Mouse (Mus musculus): ENCODE measurements around the gene Prpf40b. TPM values are rescaled to one million over a fixed set of nuclear protein-coding genes. Genes with fewer than 3 reads are reported as not detected.

Gene Prpf40b
- polyA plus RNA-seq, 2 experiments = 3.6 to 8.9 TPM

DNA sequence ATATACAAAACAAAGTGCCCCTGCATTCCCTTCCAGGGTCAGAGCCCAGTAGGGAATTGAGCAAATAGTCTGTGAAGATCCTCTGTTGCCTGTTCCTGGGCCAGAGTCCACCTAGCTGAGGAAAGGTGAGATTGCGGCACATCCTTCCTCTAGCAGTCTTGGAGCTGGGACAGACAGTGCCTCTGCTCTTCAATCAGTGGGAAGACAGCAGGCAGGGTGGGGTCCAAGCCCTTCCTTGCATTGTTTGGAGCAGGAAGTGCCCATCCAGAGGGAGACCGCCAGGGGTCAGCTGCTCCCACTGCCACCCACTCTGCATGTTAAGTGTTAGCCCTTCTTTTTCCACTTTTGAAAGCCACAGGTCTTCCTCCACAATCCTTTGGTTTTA lies 22.4 kb downstream of the Prpf40b start:
- H3K27ac ChIP-seq = no peak overlapping the region
- no peaks in the 10 kb centered on the region for H3K4me1 ChIP-seq (replicated peaks; ENCODE audit: control insufficient read depth in 2 of 2, insufficient read depth in 2 of 2, low read length in 1 of 2)
- H3K4me3 ChIP-seq (ENCODE audit: insufficient read depth in 1 of 2, low read depth in 2 of 2, low read length in 2 of 2) = no peak overlapping the region
- no peak overlapping the region for H3K4me2 ChIP-seq (ENCODE audit: low read depth)
- H3K36me3 ChIP-seq (replicated peaks; ENCODE audit: control insufficient read depth, insufficient read depth, low read depth) = no peaks in the 10 kb centered on the region
- TF ChIP-seq CTCF (IDR thresholded peaks at IDR 0.05; ENCODE audit: low read depth) (0 out of 2 replicates have a peak, but pooled peaks have one; percentile 2), EP300 (IDR thresholded peaks at IDR 0.05; ENCODE audit: low read depth) (no peak)
- 49% methylated on average over 2 of the region's 2 CpGs for whole genome bisulfite sequencing (ENCODE audit: insufficient replicate concordance)
- ATAC-seq (ENCODE audit: insufficient read depth) (no peak), DNase-seq (ENCODE audit: low read depth in 3 of 3, low spot score in 3 of 3) (no peak)
- no peaks in the 10 kb centered on the region for H3K27me3 ChIP-seq (ENCODE audit: control insufficient read depth, insufficient read depth, low read length)
- H3K9ac ChIP-seq (replicated peaks) = no peak overlapping the region
- H3K9me3 ChIP-seq (ENCODE audit: control insufficient read depth, low read length) = no peaks in the 10 kb centered on the region

DNA sequence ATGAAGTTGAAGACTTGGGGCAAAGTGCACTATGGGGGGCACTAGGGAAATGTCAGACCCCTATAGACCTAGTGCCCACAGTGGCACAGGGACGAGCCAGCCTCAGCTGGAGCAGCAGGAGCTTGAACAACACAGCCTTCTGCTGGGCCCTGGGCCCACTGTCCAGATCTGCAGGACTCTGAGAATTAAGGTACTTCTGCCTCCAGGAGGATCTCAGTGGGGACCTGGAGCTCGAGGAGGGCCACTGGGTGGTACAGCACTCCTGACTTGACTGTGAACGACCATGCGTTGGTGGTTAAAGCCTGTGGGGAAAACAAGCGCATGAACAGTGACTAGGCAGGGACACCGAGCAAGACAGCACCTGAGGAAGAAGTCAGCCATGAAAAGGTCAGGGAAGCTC lies 23.2 kb downstream of the Prpf40b start:
- ATAC-seq (ENCODE audit: insufficient read depth) (no peak), DNase-seq (ENCODE audit: low read depth in 3 of 3, low spot score in 3 of 3) (no peak)
- H3K27ac ChIP-seq = no peak overlapping the region
- H3K27me3 ChIP-seq (ENCODE audit: control insufficient read depth, insufficient read depth, low read length) = no peaks in the 10 kb centered on the region
- no peak overlapping the region for H3K9ac ChIP-seq (replicated peaks)
- H3K36me3 ChIP-seq (replicated peaks; ENCODE audit: control insufficient read depth, insufficient read depth, low read depth) = no peaks in the 10 kb centered on the region
- no peak overlapping the region for H3K4me3 ChIP-seq (ENCODE audit: insufficient read depth in 1 of 2, low read depth in 2 of 2, low read length in 2 of 2)
- TF ChIP-seq EP300 (IDR thresholded peaks at IDR 0.05; ENCODE audit: low read depth) (no peak), CTCF (IDR thresholded peaks at IDR 0.05; ENCODE audit: low read depth) (no peak)
- H3K4me1 ChIP-seq (replicated peaks; ENCODE audit: control insufficient read depth in 2 of 2, insufficient read depth in 2 of 2, low read length in 1 of 2) = no peaks in the 10 kb centered on the region
- 59% methylated on average over 6 of the region's 6 CpGs for WGBS (ENCODE audit: insufficient replicate concordance)
- no peak overlapping the region for H3K4me2 ChIP-seq (ENCODE audit: low read depth)
- no peaks in the 10 kb centered on the region for H3K9me3 ChIP-seq (ENCODE audit: control insufficient read depth, low read length)

DNA sequence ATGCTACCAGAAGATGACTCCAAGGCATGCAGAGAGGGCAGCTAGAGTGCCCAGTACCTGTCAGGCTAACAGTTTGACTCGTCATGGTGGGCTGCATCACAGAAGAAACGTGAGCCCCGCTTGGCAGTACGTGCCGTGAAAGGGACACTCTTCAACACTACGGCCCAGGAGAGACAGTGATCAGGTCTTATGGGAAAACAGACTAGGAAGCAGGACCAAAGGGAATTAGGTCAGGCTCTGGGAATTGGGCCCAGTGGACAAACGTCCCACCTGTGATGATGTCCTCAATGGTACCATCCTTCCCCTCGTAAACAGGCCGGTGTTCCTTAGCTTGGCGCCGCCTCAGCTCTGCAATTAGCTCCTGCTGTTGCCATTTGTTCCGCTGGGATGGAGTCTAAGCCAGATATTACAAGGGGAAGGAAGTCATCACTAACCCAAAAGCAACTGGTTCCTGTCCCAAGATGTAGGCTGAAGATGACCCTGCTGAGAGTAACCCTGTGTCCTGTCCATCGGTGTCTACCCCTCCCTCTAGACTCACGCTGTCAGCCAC lies 24.0 kb downstream of the Prpf40b start:
- DNase-seq (ENCODE audit: low read depth in 3 of 3, low spot score in 3 of 3) (no peak), ATAC-seq (ENCODE audit: insufficient read depth) (no peak)
- no peak overlapping the region for H3K27ac ChIP-seq
- H3K9ac ChIP-seq (replicated peaks) = no peak overlapping the region
- H3K9me3 ChIP-seq (ENCODE audit: control insufficient read depth, low read length) = no peaks in the 10 kb centered on the region
- H3K27me3 ChIP-seq (ENCODE audit: control insufficient read depth, insufficient read depth, low read length) = no peaks in the 10 kb centered on the region
- H3K4me1 ChIP-seq (replicated peaks; ENCODE audit: control insufficient read depth in 2 of 2, insufficient read depth in 2 of 2, low read length in 1 of 2) = no peaks in the 10 kb centered on the region
- H3K4me3 ChIP-seq (ENCODE audit: insufficient read depth in 1 of 2, low read depth in 2 of 2, low read length in 2 of 2) = no peak overlapping the region
- no peak for TF ChIP-seq EP300 (IDR thresholded peaks at IDR 0.05; ENCODE audit: low read depth)
- no peak for TF ChIP-seq CTCF (IDR thresholded peaks at IDR 0.05; ENCODE audit: low read depth)
- no peak overlapping the region for H3K4me2 ChIP-seq (ENCODE audit: low read depth)
- 72% methylated on average over 14 of the region's 14 CpGs for WGBS (ENCODE audit: insufficient replicate concordance)
- no peaks in the 10 kb centered on the region for H3K36me3 ChIP-seq (replicated peaks; ENCODE audit: control insufficient read depth, insufficient read depth, low read depth)

DNA sequence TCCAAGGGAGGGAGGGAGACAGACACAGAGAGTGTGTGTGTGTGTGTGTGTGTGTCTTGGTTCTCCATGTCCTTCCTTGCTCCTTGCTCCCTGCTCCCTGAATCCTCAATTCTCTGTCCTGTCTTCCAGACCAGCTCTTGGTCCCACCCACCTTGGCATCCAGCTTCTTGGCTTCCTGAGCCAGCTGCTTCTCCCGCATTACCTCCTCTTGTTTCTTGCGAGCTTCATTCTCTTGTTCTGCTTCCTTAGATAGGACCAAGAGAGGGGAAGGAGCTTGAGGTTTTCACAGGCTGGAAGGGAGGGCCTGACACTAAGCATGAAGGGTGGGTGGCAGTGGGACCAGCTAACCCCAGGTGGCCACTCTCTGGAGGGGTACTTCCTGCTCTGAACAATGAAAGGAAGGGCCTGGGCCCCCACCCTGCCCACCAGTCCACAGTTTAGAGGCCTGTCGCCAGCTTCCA lies 24.6 kb downstream of the Prpf40b start:
- DNase-seq (ENCODE audit: low read depth in 3 of 3, low spot score in 3 of 3) (no peak), ATAC-seq (ENCODE audit: insufficient read depth) (no peak)
- H3K9ac ChIP-seq (replicated peaks) = no peak overlapping the region
- H3K4me1 ChIP-seq (replicated peaks; ENCODE audit: control insufficient read depth in 2 of 2, insufficient read depth in 2 of 2, low read length in 1 of 2) = no peaks in the 10 kb centered on the region
- TF ChIP-seq CTCF (IDR thresholded peaks at IDR 0.05; ENCODE audit: low read depth) = no peak
- TF ChIP-seq EP300 (IDR thresholded peaks at IDR 0.05; ENCODE audit: low read depth) = no peak
- no peak overlapping the region for H3K4me3 ChIP-seq (ENCODE audit: insufficient read depth in 1 of 2, low read depth in 2 of 2, low read length in 2 of 2)
- H3K27me3 ChIP-seq (ENCODE audit: control insufficient read depth, insufficient read depth, low read length) = no peaks in the 10 kb centered on the region
- H3K4me2 ChIP-seq (ENCODE audit: low read depth) = no peak overlapping the region
- no peak overlapping the region for H3K27ac ChIP-seq
- WGBS (ENCODE audit: insufficient replicate concordance) = 48% methylated on average over 3 of the region's 3 CpGs
- no peaks in the 10 kb centered on the region for H3K9me3 ChIP-seq (ENCODE audit: control insufficient read depth, low read length)
- H3K36me3 ChIP-seq (replicated peaks; ENCODE audit: control insufficient read depth, insufficient read depth, low read depth) = no peaks in the 10 kb centered on the region

- 65% methylated on average over 10 of the region's 10 CpGs for WGBS (ENCODE audit: insufficient replicate concordance)
- no peak for TF ChIP-seq EP300 (IDR thresholded peaks at IDR 0.05; ENCODE audit: low read depth)
- no peak for TF ChIP-seq CTCF (IDR thresholded peaks at IDR 0.05; ENCODE audit: low read depth)
- no peaks in the 10 kb centered on the region for H3K9me3 ChIP-seq (ENCODE audit: control insufficient read depth, low read length)
- H3K9ac ChIP-seq (replicated peaks) = no peak overlapping the region
- no peak for DNase-seq (ENCODE audit: low read depth in 3 of 3, low spot score in 3 of 3)
- ATAC-seq (ENCODE audit: insufficient read depth) = no peak
- no peaks in the 10 kb centered on the region for H3K4me1 ChIP-seq (replicated peaks; ENCODE audit: control insufficient read depth in 2 of 2, insufficient read depth in 2 of 2, low read length in 1 of 2)
- H3K27ac ChIP-seq = no peak overlapping the region
- H3K4me3 ChIP-seq (ENCODE audit: insufficient read depth in 1 of 2, low read depth in 2 of 2, low read length in 2 of 2) = no peak overlapping the region
- H3K36me3 ChIP-seq (replicated peaks; ENCODE audit: control insufficient read depth, insufficient read depth, low read depth) = no peaks in the 10 kb centered on the region
- no peaks in the 10 kb centered on the region for H3K27me3 ChIP-seq (ENCODE audit: control insufficient read depth, insufficient read depth, low read length)
- no peak overlapping the region for H3K4me2 ChIP-seq (ENCODE audit: low read depth)
These were observed 25.3 kb downstream of the Prpf40b start for GRCm38 (mm10) chr15:99320168-99320674.
